Mouse (Mus musculus): ENCODE measurements around the gene Slc47a1.
"Not testable (repeated sequence)": the region's sequence is repeated elsewhere in the genome, so short reads cannot be mapped to it uniquely, and the experiment has no call there.

The Slc47a1 gene

GRCm38 (mm10) chr11:61316864-61317263 is 61.3 kb downstream of the Slc47a1 start:
- DNase-seq: no peak

DNA sequence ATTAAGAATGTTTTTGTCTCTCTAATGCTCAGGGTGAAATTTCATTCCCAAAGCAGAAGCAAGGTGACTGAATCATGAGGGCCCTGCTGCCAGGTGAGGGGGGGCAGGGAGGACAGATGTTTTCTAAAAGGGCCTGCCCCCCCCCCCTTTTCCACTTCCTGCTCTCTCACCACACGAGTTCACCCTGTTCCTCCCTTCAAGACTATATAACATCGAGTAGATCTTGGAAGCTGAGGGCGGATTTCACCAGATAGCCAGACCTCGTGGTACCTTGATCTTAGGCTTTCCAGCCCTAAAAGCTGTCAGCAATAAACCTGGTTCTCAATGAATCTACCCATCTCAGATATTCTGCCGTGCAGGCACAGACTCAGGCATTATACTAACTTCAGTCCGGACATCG is 67.8 kb downstream of the Slc47a1 start:
- DNase-seq: no peak

GRCm38 (mm10) chr11:61309831-61310230 is 68.3 kb downstream of the Slc47a1 start:
- DNase-seq: no peak

DNA sequence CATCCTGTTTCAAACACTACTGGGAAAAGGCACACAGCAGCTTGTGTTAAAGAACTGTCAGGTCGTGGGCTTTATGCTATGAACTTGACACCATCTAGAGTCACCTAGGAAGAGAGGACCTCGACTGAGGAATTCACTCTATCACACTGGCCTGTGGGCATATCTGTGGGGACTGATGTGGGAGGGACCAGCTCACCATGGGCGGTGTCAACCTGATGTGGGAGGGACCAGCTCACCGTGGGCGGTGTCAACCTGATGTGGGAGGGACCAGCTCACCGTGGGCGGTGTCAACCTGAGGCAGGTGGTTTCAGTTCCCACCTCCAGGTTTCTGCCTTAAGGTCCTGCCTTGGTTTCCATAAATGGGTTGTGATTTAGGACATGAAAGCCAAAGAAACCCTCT is 70.3 kb downstream of the Slc47a1 start:
- peak; percentile 41 for DNase-seq

DNA sequence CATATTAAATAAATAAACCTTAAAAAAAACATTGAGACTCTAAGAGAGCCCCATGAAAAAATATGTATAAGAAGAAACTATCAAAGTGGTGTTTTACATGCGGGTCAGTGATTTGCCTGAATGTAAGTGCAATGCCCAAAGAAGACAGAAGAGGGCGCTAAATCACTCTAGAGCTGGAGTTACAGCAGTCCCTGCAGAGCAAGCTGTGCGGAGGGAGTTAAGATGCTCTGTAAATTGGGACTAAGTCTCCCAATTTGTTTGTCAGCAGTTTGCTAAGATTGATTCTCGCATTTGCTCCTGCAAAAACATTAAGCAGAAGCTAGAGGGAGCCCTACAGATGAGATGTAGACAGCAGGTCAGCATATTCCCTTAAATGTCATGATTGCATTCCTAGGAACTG is 72.8 kb downstream of the Slc47a1 start:
- DNase-seq: peak; percentile 24

- not testable (repeated sequence) for DNase-seq
Measured at GRCm38 (mm10) chr11:61304535-61304934, 73.6 kb downstream of the Slc47a1 start.

DNA sequence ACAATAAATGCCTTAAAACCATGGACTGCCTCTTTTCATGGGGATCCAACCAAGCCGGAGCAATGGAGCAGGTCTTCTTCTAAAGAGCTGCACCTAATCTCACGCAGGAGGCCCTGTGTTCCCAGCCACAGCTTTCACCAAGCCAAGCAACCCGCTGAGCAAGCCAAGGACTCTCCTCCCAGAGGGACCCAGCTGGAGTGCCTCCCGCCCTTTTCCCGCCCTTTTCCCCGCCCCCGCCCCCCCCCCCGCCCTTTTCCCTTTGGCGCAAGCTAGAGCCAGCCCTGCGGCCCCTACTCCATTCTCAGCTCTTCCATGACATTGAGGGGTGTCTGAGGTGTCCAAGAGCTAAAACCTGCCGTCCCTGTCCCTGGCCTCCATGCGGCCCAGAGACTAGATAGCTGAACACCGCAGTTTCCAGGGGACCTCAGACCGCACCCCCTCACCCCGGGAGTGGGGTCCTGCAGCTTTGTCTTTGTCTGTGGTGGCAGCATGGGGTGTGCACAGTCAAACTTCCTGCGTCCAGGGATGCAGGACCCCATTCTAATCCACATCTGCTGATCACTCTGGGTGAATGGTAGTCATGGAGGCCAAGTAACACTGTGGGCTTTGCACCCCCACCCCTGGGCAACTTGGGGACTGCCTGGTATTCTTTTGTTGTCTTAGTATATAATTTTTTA is 77.3 kb downstream of the Slc47a1 start:
- peak; percentile 52 for DNase-seq

- DNase-seq: no peak
Measured at GRCm38 (mm10) chr11:61300205-61300604, 77.9 kb downstream of the Slc47a1 start.

GRCm38 (mm10) chr11:61297901-61298300 is 80.2 kb downstream of the Slc47a1 start:
- DNase-seq: no peak

DNA sequence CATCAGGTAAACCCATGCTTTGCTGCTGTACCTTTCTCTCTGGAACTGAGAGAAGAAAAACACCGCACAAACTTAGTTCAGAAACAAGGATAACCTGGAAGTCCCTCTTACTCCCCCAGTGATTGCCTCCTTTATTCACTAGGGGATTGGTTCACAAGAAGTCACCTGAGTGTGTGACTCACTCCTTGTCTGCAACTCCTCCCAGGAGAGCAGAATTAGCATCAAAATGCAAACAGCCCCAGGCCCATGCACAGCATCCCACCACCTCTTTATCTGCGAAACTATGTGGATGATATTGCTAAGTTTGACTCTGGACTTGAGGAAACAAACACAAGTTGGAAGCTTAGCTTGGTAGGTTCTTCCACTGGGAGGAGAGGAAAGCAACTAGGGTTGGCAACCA is 80.8 kb downstream of the Slc47a1 start:
- DNase-seq: no peak

DNA sequence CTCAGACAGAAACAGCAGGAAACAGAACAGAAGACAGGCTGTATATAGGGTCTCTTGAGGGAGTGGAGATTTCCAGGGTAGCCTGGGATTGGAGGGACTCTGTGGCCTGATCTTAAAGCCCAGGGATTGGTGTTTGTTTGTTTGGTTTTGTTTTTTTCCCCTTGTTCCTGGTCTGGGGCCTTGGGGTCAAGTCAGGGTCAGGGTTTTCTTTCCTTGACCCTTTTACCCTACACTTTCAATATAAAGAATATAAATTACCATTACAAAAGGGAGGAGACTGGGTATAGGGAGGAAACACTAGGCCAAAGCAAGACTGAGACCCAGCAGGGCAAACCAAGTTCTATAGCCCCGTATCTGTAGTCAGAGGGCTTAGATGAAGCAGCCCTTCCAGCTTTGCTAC is 81.6 kb downstream of the Slc47a1 start:
- no peak for DNase-seq

DNA sequence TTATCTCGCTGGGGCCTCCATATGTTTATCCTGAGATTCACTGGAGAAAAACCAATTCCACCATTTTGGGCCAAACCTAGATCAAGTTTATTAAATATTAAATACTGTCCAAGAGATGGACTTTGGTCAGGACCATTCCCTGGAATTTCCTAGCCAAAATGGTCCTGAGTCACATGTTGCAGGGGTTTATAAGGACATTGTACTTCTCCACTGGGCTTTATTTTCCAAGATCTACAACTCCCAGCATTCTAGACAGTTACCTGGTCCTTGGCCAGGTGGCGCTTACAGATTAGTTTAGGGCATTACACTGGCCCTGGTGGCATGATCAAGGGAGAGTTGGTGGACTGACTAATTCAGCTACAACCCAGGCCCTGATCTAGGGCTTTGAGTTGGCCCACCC is 82.6 kb downstream of the Slc47a1 start:
- no peak for DNase-seq

- no peak for DNase-seq
Measured at GRCm38 (mm10) chr11:61294431-61294830, 83.7 kb downstream of the Slc47a1 start.

All from liver (tissue).